Mouse (Mus musculus) liver, embryonic 13.5 days (tissue): ENCODE data around the gene Oaz3. TPM values are rescaled to one million over a fixed set of nuclear protein-coding genes. Genes with fewer than 3 reads are reported as not detected.

ENCODE experiments used
- ATAC-seq: fragments of 200-750 bp; cut with Nextera tagmentation; 2 replicates; pipeline ENCODE4 v1.8.0; 2017; ENCODE audit warnings: low read depth, mild to moderate bottlenecking, moderate number of reproducible peaks, moderate library complexity
- DNase-seq: peaks from one replicate; pipeline ENCODE4 v3.0.0; 2022
- H3K27ac ChIP-seq: fragments of 300-500 bp; sonication (generic); 2 replicates; pipeline ENCODE4 v1.5.1; 2015; ENCODE audit warnings: moderate library complexity, mild to moderate bottlenecking, inconsistent platforms
- H3K27me3 ChIP-seq: fragments of 300-500 bp; sonication (generic); 2 replicates; pipeline ENCODE4 v1.6.1; 2015; ENCODE audit warnings: mild to moderate bottlenecking, inconsistent platforms
- H3K36me3 ChIP-seq: fragments of 300-500 bp; sonication (generic); 2 replicates; pipeline ENCODE4 v1.6.1; 2015; ENCODE audit warnings: mild to moderate bottlenecking, inconsistent platforms
- H3K4me1 ChIP-seq: fragments of 300-500 bp; sonication (generic); replicated peaks from 2 replicates; pipeline ENCODE4 v1.6.1; 2015; ENCODE audit warnings: inconsistent platforms
- H3K4me2 ChIP-seq: fragments of 300-500 bp; sonication (generic); 2 replicates; pipeline ENCODE4 v1.6.1; 2015; ENCODE audit warnings: inconsistent platforms, mild to moderate bottlenecking, moderate library complexity
- H3K4me3 ChIP-seq: fragments of 300-500 bp; sonication (generic); replicated peaks from 2 replicates; pipeline ENCODE4 v1.5.1; 2015; ENCODE audit warnings: mild to moderate bottlenecking, inconsistent platforms
- H3K9ac ChIP-seq: fragments of 300-500 bp; sonication (generic); 2 replicates; pipeline ENCODE4 v1.6.1; 2015; ENCODE audit warnings: mild to moderate bottlenecking, inconsistent platforms
- H3K9me3 ChIP-seq: fragments of 300-500 bp; sonication (generic); replicated peaks from 2 replicates; pipeline ENCODE4 v1.6.1; 2016; ENCODE audit warnings: inconsistent platforms
- WGBS: fragments of 180-500 bp; shearing (Covaris S2); methylation state at CpG from one replicate; pipeline ENCODE4 v1.1.7; 2015; ENCODE audit not compliant: insufficient replicate concordance; 5-methylcytosine and 5-hydroxymethylcytosine counted together
- polyA plus RNA-seq: library from polyadenylated mRNA; unstranded; fragments of >200 nt; fragmentation: Nextera tagmentation; extraction: Ambion mirVana; gene quantifications from 2 replicates; pipeline ENCODE4 v1.2.1, GENCODE M21; 2015

Oaz3 gene
- polyA plus RNA-seq, 1 experiment from 2014 or later, result 0.45 TPM

DNA sequence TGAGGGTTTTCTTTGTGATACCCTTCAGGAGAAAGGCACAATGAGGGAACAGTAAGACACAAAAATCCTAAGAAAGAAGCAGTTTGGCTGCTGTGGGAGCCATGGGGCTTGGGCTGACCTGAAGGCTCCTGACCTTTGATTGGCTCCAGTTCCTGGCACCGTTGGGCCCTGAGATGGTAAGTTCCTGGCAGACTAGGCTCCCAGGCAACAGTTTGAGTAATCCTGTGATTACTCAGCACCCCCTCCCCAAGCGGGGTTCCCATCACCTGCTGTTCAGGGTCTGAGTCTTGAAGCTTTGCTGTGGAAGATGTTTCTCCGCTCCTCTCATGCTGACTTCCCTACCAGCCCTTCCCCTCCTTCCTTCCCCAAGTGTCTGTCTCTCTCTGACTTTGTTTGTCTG is 60.2 kb downstream of the Oaz3 start:
- no peak overlapping the region for H3K4me3 ChIP-seq
- ATAC-seq (no peak), DNase-seq (no peak)
- no peak overlapping the region for H3K27ac ChIP-seq
- H3K4me2 ChIP-seq, result no peak overlapping the region
- H3K27me3 ChIP-seq, result no peaks in the 10 kb centered on the region
- H3K9ac ChIP-seq, result no peak overlapping the region
- no peaks in the 10 kb centered on the region for H3K36me3 ChIP-seq
- WGBS, result 55% methylated on average over 3 of the region's 3 CpGs
- H3K4me1 ChIP-seq, result no peaks in the 10 kb centered on the region
- no peaks in the 10 kb centered on the region for H3K9me3 ChIP-seq

Other genes with a start within 250 kb of the Oaz3 start
- gene Gm5286, start 247.2 kb downstream of the Oaz3 start, polyA plus RNA-seq, result not detected in 2 replicates
- not detected in 2 replicates for gene Gm4778, start 179.9 kb downstream of the Oaz3 start, polyA plus RNA-seq
- 2.6 and 3.6 TPM in 2 replicates for gene Them4, start 133.8 kb downstream of the Oaz3 start, polyA plus RNA-seq
- gene Them5, start 101.8 kb downstream of the Oaz3 start, polyA plus RNA-seq, result not detected in 2 replicates
- gene C2cd4d, start 81.5 kb downstream of the Oaz3 start, polyA plus RNA-seq, result 0.22 TPM in 1 of 2 replicates, not detected in the other
- 0.58 and 0.65 TPM in 2 replicates for gene Rorc, start 71.1 kb downstream of the Oaz3 start, polyA plus RNA-seq
- gene Lingo4, start 45.4 kb downstream of the Oaz3 start, polyA plus RNA-seq, result 0.03 and 0.06 TPM in 2 replicates
- 9.5 and 13.9 TPM in 2 replicates for gene Tdrkh, start 30.6 kb downstream of the Oaz3 start, polyA plus RNA-seq
- gene Mrpl9, start 597 bp downstream of the Oaz3 start, polyA plus RNA-seq, result 47.5 and 52.5 TPM in 2 replicates
- 0.25 and 0.38 TPM in 2 replicates for gene Celf3, start 34.4 kb upstream of the Oaz3 start, polyA plus RNA-seq
- gene Riiad1, start 36.4 kb upstream of the Oaz3 start, polyA plus RNA-seq, result not detected in 2 replicates
- 17.1 and 18.7 TPM in 2 replicates for gene Snx27, start 138.8 kb upstream of the Oaz3 start, polyA plus RNA-seq
- not detected in 2 replicates for gene Gm10972, start 199.2 kb upstream of the Oaz3 start, polyA plus RNA-seq
- gene Tuft1, start 215.0 kb upstream of the Oaz3 start, polyA plus RNA-seq, result 4.7 and 5.3 TPM in 2 replicates
- gene Selenbp2, start 249.6 kb upstream of the Oaz3 start, polyA plus RNA-seq, result 6.7 and 8.5 TPM in 2 replicates